Mouse (Mus musculus) heart, postnatal 0 days (tissue): ENCODE measurements around the gene Ctsw. TPM values are rescaled to one million over a fixed set of nuclear protein-coding genes. Genes with fewer than 3 reads are reported as not detected.
A peak's percentile ranks its signal among the peaks of the same experiment; 100 is the strongest.

Experiments
- ATAC-seq: fragments of 200-750 bp; cut with Nextera tagmentation; 2 replicates; pipeline ENCODE4 v1.8.0; 2017; ENCODE audit warnings: low read depth, moderate number of reproducible peaks, moderate library complexity; ENCODE audit not compliant: insufficient read depth
- DNase-seq: peaks from one replicate; pipeline ENCODE4 v3.0.0-alpha.2; 2016; ENCODE audit warnings: low spot score
- H3K27ac ChIP-seq: fragments of 300-500 bp; sonication (generic); 2 replicates; pipeline ENCODE4 v1.5.1; 2014; ENCODE audit warnings: low read depth, mild to moderate bottlenecking
- H3K27me3 ChIP-seq: fragments of 300-500 bp; sonication (generic); 2 replicates; pipeline ENCODE4 v1.6.1; 2014; ENCODE audit warnings: low read length, mixed read lengths; ENCODE audit not compliant: control insufficient read depth, insufficient read depth
- H3K36me3 ChIP-seq: fragments of 300-500 bp; sonication (generic); replicated peaks from 2 replicates; pipeline ENCODE4 v1.6.1; 2014; ENCODE audit warnings: low read length, mixed read lengths; ENCODE audit not compliant: control insufficient read depth, insufficient read depth
- H3K4me1 ChIP-seq: fragments of 300-500 bp; sonication (generic); 2 replicates; pipeline ENCODE4 v1.6.1; 2014; ENCODE audit warnings: antibody characterized with exemption; ENCODE audit not compliant: control insufficient read depth, insufficient read depth
- H3K4me2 ChIP-seq: fragments of 300-500 bp; sonication (generic); 2 replicates; pipeline ENCODE4 v1.6.1; 2014; ENCODE audit warnings: low read depth, mild to moderate bottlenecking, low read length, moderate library complexity
- H3K4me3 ChIP-seq: fragments of 300-500 bp; sonication (generic); 2 replicates; pipeline ENCODE4 v1.5.1; 2014; ENCODE audit warnings: low read depth, low read length
- H3K9ac ChIP-seq: fragments of 300-500 bp; sonication (generic); replicated peaks from 2 replicates; pipeline ENCODE4 v1.6.1; 2014; ENCODE audit warnings: low read depth, low read length, mixed read lengths
- H3K9me3 ChIP-seq: fragments of 300-500 bp; sonication (generic); replicated peaks from 2 replicates; pipeline ENCODE4 v1.6.1; 2016; ENCODE audit warnings: low read length; ENCODE audit not compliant: control insufficient read depth
- CTCF ChIP-seq: IDR thresholded peaks from 2 replicates; pipeline ENCODE4 v1.5.1; 2016; ENCODE audit warnings: antibody characterized with exemption, control low read depth, low read depth
- EP300 ChIP-seq: IDR thresholded peaks from 2 replicates; pipeline ENCODE4 v1.6.1; 2016; ENCODE audit warnings: antibody characterized with exemption, low read depth
- WGBS: fragments of 180-500 bp; shearing (Covaris S2); extraction: QIAGEN DNeasy Blood & Tissue Kit; methylation state at CpG from one replicate; pipeline ENCODE4 v1.1.7; 2014; 5-methylcytosine and 5-hydroxymethylcytosine counted together
- polyA plus RNA-seq: library from polyadenylated mRNA; unstranded; fragments of >200 nt; fragmentation: Nextera tagmentation; extraction: Ambion mirVana; gene quantifications from 2 replicates; pipeline ENCODE4 v1.2.1, GENCODE M21; 2015
- total RNA-seq: library from RNA; depleted of rRNA; stranded (reverse); fragments of >200 nt; gene quantifications from 2 replicates; pipeline ENCODE4 v1.2.3, GENCODE M21; 2014; ENCODE audit warnings: low replicate concordance; rRNA removed

Ctsw gene
- not detected in 2 replicates for total RNA-seq
- 0.42 and 0.73 TPM in 2 replicates for polyA plus RNA-seq

DNA sequence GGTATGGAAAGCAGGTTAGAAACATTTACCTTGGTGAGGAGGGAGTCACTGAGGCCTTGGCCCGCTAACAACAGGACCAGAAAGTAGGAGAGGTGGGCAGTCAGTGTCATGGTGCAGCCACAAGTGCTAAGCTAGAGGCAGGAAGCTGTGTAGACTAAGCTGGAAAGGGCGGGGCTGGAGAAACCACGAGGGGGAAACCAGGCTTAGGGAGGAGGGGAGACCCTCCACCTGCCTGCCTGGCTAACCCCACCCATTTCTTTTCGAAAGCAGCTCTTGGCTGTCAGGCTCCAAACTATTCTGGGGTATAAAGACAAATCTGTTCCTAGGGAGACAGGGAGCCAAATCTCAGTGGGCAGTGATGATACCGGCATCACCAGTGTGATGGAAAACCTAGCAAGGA is at the start of gene Ctsw:
Ctsw (minus strand) TSS at position 134 of the 400 bp plus-strand sequence.
- ATAC-seq (no peak), DNase-seq (no peak)
- Histone ChIP-seq H3K4me2 (no peak within 1 kb of the TSS), H3K4me3 (no peak within 1 kb of the TSS), H3K4me1 (no peaks in the 10 kb centered on the region; the same call in 1 of the 2 replicates), H3K27ac (no peak within 1 kb of the TSS), H3K36me3 (peaks cover 36% of the 10 kb centered on the region), H3K9me3 (no peaks in the 10 kb centered on the region), H3K9ac (no peak within 1 kb of the TSS), H3K27me3 (no peaks in the 10 kb centered on the region)
- WGBS, result 50% methylated on average over 5 of the region's 5 CpGs
- TF ChIP-seq EP300 (no peak), CTCF (no peak)

DNA sequence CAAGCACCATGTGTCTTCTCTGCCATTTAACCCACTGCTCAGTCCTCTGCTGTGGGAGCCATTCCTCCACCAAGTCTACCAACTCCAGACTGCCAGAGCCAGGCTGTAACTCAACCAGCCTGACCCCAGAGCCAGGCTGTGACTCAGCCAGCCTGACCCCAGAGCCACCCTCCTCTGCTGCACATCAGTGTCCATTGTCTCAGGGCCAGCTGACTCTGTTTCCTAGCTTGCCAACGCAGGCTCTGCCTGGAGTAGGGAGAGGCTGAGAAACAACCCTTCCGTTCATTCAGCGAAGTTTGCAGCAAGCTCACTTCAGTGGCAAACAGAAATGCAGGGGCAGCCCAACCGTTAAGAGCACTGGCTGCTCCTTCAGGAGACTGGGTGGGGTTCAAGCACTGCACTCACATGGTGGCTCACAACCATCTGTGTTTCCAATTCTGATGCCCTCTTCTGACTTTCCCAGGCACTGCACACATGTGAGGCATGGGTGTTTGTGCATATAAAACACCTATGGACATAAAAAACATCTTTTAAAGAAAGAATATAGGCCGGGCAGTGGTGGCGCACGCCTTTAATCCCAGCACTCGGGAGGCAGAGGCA is 48.7 kb upstream of the Ctsw start:
- no peak overlapping the region for H3K27ac ChIP-seq
- H3K36me3 ChIP-seq, result no peaks in the 10 kb centered on the region
- peaks cover 8% of the 10 kb centered on the region for H3K4me1 ChIP-seq
- no peak for ATAC-seq
- no peak for DNase-seq
- H3K27me3 ChIP-seq, result no peaks in the 10 kb centered on the region
- H3K4me2 ChIP-seq, result no peak overlapping the region
- WGBS, result 77% methylated on average over 8 of the region's 8 CpGs
- TF ChIP-seq EP300 (no peak), CTCF (no peak)
- H3K9ac ChIP-seq, result no peak overlapping the region
- H3K4me3 ChIP-seq, result no peak overlapping the region
- H3K9me3 ChIP-seq, result no peaks in the 10 kb centered on the region

DNA sequence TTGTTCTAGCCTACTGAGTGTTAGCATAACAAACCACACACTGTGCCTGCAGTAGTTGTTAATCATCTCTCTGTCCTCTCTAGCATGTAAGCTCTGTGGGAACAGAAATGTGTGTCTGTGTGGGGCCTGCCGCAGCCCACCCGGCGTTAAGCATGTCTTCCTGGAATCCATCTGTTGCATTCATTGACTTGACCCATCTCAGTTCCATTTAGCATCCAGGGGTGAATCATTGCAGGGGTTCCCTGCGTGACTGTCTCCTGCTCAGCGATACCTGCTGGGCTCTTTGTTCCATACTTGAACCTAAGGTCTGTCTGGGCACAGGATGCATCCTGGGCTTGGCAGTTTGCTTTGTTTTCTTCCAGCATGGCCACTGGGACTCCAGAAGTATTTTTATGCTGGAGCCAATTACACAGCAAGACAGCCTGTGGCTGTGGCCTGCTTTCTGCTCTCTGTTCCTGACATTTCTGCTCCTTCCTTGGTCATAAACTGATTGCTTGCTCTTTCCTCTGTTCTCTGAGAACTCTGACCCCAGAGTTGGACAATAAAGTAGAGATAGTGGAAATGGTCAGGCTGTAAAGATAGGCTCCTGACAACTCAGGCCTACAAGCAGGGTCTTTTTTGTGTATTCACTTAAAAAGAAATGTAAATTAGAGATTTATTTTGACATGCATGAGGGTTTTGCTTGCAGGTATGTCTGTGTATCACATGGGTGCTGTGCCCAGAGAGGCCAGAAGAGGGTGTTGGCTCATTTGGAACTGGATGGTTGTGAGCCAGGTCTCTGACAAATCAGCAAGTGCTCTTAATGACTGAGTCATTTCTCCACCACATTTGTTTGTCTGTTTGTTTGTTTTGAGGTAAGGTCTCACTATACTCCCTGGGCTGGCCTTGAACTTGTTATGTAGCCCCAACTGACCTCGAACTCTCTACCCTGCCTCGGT is 47.8 kb upstream of the Ctsw start:
- H3K9ac ChIP-seq, result no peak overlapping the region
- no peak overlapping the region for H3K4me3 ChIP-seq
- TF ChIP-seq EP300 (no peak), CTCF (no peak)
- H3K4me2 ChIP-seq, result no peak overlapping the region
- DNase-seq (no peak), ATAC-seq (no peak)
- H3K27ac ChIP-seq, result no peak overlapping the region
- H3K9me3 ChIP-seq, result no peaks in the 10 kb centered on the region
- H3K4me1 ChIP-seq, result peaks cover 15% of the 10 kb centered on the region
- H3K27me3 ChIP-seq, result no peaks in the 10 kb centered on the region
- 91% methylated on average over 7 of the region's 7 CpGs for WGBS
- H3K36me3 ChIP-seq, result no peaks in the 10 kb centered on the region

DNA sequence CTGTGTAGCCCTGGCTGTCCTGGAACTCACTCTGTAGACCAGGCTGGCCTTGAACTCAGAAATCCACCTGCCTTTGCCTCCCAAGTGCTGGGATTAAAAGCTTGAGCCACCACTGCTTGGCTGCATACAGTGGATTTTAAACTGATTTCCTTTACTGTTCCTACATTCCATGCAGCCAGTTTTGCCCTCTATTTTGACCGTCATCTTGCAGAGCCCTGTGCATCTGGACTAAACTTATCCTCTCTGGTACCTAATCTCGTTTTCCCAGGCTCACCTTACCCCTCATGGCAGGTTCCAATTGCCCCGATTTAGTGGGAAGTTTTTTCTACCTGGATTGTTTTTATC is 44.7 kb upstream of the Ctsw start:
- Histone ChIP-seq H3K9me3 (no peaks in the 10 kb centered on the region), H3K27ac (no peak overlapping the region; the same call in 1 of the 2 replicates), H3K9ac (no peak overlapping the region), H3K36me3 (no peaks in the 10 kb centered on the region), H3K4me3 (no peak overlapping the region), H3K4me1 (peaks cover 30% of the 10 kb centered on the region), H3K27me3 (no peaks in the 10 kb centered on the region), H3K4me2 (peak overlapping the region; percentile 21)
- 77% methylated on average over 3 of the region's 3 CpGs for WGBS
- no peak for TF ChIP-seq CTCF
- no peak for TF ChIP-seq EP300
- DNase-seq (no peak), ATAC-seq (no peak)

DNA sequence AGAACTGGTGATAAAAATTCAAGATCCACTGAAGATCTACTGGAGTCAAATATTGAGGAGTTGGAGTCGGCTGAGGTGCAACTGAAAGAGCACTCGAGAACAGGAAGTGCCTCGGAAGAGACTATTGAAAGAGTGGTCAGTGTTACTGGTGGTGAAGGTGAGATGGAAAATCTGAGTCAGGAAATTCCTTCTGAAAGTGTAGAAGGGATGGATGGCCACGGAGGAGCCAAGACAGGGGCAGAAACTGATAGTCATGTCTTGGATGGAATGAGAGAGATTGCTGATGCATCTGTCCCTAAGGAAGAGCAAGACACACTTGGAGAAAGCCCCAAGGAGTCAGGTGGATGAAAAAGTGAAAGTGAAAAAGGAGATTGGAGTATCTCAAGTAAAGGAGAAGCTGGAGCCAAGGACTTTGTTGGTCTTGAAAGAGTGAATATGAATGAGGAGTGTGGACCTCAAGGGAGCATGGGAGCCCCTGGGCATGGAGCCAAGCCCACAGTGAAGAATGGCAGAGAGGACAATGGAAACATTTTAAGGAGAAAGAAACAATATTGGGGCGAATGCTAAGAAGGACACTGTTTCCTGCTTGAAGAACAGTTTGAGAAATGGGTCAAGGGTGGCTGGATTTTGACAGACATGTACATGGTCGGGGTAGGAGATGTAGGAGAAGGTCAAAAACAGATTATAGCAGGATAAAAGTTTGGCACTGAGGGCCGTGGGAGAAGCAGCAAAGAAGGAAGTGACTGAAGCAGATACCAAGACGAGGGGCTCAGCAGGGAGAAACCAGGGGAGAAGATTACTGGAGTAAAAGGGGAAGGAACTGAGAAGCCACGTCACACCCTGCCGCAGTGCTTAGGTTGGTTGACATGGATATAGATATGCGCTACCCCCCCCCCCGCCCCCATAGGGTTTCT is 44.0 kb upstream of the Ctsw start:
- no peak overlapping the region for H3K9ac ChIP-seq
- peak overlapping the region; percentile 20 for H3K27ac ChIP-seq
- peak overlapping the region; percentile 21 for H3K4me2 ChIP-seq
- no peaks in the 10 kb centered on the region for H3K9me3 ChIP-seq
- ATAC-seq, result no peak
- TF ChIP-seq CTCF (no peak), EP300 (no peak)
- DNase-seq, result no peak
- H3K36me3 ChIP-seq, result no peaks in the 10 kb centered on the region
- H3K4me1 ChIP-seq, result peaks cover 30% of the 10 kb centered on the region
- peak overlapping the region; percentile 3; the same call in 1 of the 2 replicates for H3K4me3 ChIP-seq
- WGBS, result 56% methylated on average over 12 of the region's 12 CpGs
- no peaks in the 10 kb centered on the region for H3K27me3 ChIP-seq
